Mouse (Mus musculus) spleen, adult 2 months (tissue): Measurements from ENCODE around the gene Snx9.

Experiments
- CTCF ChIP-seq: fragments of 200-500 bp; IDR thresholded peaks from 2 replicates; pipeline ENCODE4 v1.5.1; 2011; ENCODE audit warnings: mild to moderate bottlenecking, inconsistent platforms; ENCODE audit not compliant: insufficient read depth, insufficient read length, insufficient replicate concordance; ENCODE audit errors: extremely low read depth
- POLR2A ChIP-seq: fragments of 200-500 bp; IDR thresholded peaks from 2 replicates; pipeline ENCODE4 v1.6.1; 2011; ENCODE audit warnings: low read depth, low read length, inconsistent platforms

DNA sequence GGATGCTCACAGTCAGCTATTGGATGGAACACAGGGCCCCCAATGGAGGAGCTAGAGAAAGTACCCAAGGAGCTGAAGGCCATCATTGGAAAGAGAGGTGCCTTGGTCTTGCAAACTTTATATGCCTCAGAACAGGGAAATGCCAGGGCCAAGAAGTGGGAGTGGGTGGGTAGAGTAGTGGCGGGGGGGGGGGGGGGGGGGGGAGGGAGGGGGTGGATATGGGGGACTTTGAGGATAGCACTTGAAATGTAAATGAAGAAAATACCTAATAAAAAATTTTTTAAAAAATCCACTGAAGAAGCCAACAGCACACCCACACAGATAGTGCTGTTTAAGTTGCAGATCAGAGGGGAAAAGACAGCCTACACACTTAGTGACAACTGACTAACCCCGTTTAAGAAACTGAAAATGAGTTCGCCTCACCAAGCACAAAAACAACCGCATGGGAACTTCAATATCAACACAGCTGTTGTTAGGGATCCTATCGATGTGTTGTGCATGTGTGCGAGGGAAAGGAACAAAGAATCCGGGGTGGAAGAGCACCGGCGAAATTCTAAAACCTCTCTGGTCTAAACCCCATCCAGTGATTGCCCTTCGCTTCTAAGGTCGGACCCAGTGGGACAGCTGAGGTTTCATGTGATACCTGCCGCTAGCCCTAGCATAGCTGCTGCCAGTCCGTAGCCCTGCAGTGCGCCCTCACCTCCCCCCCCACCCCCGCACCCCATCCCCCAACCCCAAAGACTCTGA is 13.1 kb upstream of the Snx9 start:
- no peak; the same call in 1 of the 2 replicates for TF ChIP-seq POLR2A
- no peak for TF ChIP-seq CTCF
